Mouse (Mus musculus) liver, adult 2 months (tissue): ENCODE measurements around the gene Tmem247. TPM values are rescaled to one million over a fixed set of nuclear protein-coding genes. Genes with fewer than 3 reads are reported as not detected.

ENCODE experiments used
- DNase-seq: peaks from one replicate; pipeline ENCODE4 v3.0.0-alpha.2; 2011; ENCODE audit warnings: low read depth, low spot score; ENCODE audit errors: extremely low read depth
- H3K27ac ChIP-seq: fragments of 200-500 bp; replicated peaks from 2 replicates; pipeline ENCODE4 v1.5.1; 2012; ENCODE audit warnings: low read depth, mild to moderate bottlenecking, control low read depth, inconsistent platforms, low read length; ENCODE audit not compliant: insufficient read depth
- H3K27me3 ChIP-seq: fragments of 200-500 bp; 2 replicates; pipeline ENCODE4 v1.6.1; 2012; ENCODE audit warnings: mild to moderate bottlenecking, moderate library complexity, low read length, inconsistent platforms; ENCODE audit not compliant: control insufficient read depth, insufficient read depth
- H3K36me3 ChIP-seq: fragments of 200-500 bp; 2 replicates; pipeline ENCODE4 v1.6.1; 2012; ENCODE audit warnings: low read length, inconsistent platforms; ENCODE audit not compliant: control insufficient read depth, insufficient read depth
- H3K4me1 ChIP-seq: fragments of 200-500 bp; 2 replicates; pipeline ENCODE4 v1.6.1; 2011; ENCODE audit warnings: low read length; ENCODE audit not compliant: control insufficient read depth, insufficient read depth
- H3K4me3 ChIP-seq: fragments of 200-500 bp; 2 replicates; pipeline ENCODE4 v1.5.1; 2011; ENCODE audit warnings: low read depth, mild to moderate bottlenecking, control low read depth, low read length, moderate library complexity; ENCODE audit not compliant: insufficient read depth
- H3K79me2 ChIP-seq: fragments of 200-500 bp; 2 replicates; pipeline ENCODE4 v1.6.1; 2012; ENCODE audit warnings: inconsistent platforms, mild to moderate bottlenecking, low read length, moderate library complexity; ENCODE audit not compliant: control insufficient read depth, insufficient read depth
- H3K9ac ChIP-seq: fragments of 200-500 bp; 2 replicates; pipeline ENCODE4 v1.6.1; 2012; ENCODE audit warnings: low read depth, mild to moderate bottlenecking, control low read depth, inconsistent platforms, low read length
- CTCF ChIP-seq: fragments of 200-500 bp; IDR thresholded peaks from 2 replicates; pipeline ENCODE4 v1.5.1; 2011; ENCODE audit warnings: low read depth, low read length, control low read depth
- POLR2A ChIP-seq: fragments of 200-500 bp; IDR thresholded peaks from 2 replicates; pipeline ENCODE4 v1.6.1; 2011; ENCODE audit warnings: low read length, control low read depth; ENCODE audit not compliant: insufficient read depth; ENCODE audit errors: extremely low read depth
- WGBS: fragments of 180-500 bp; shearing (Covaris S2); methylation state at CpG from one replicate; pipeline ENCODE4 v1.1.7; 2018; 5-methylcytosine and 5-hydroxymethylcytosine counted together
- polyA plus RNA-seq: library from polyadenylated mRNA; depleted of rRNA; stranded (reverse); fragments of >200 nt; gene quantifications from 2 replicates; pipeline ENCODE4 v1.2.3, GENCODE M21; 2012
- total RNA-seq: library from RNA; depleted of rRNA; stranded (reverse); fragments of >200 nt; gene quantifications from 2 replicates; pipeline ENCODE4 v1.2.3, GENCODE M21; 2014

The Tmem247 gene
- total and polyA plus RNA-seq, 2 experiments: not detected

DNA sequence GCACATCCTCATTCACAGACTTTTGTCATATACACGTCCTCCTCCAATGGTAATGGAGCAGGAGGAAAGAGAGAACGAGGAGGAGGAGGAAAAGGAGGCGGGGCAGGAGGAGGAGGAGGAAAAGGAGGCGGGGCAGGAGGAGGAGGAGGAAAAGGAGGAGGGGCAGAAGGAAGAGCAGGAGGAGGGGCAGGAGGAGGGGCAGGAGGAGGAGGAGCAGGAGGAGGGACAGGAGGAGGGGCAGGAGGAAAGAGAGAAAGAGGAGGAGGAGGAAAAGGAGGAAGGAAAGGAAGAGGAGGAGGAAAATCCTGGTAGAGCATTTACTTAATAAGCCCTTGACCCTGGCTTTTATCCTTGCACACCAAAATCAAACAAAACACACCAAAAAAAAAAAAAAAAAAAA, 28.9 kb downstream of the Tmem247 start:
- H3K27me3 ChIP-seq: no peaks in the 10 kb centered on the region
- no peak for TF ChIP-seq CTCF
- no peak for TF ChIP-seq POLR2A
- H3K4me3 ChIP-seq: no peak overlapping the region
- no peaks in the 10 kb centered on the region for H3K79me2 ChIP-seq
- peak; percentile 45 for DNase-seq
- 52% methylated on average over 3 of the region's 4 CpGs for WGBS
- no peaks in the 10 kb centered on the region for H3K4me1 ChIP-seq
- no peak overlapping the region for H3K27ac ChIP-seq
- no peak overlapping the region for H3K9ac ChIP-seq
- H3K36me3 ChIP-seq: no peaks in the 10 kb centered on the region

- no peak within 1 kb of the TSS for H3K27ac ChIP-seq
- H3K36me3 ChIP-seq: no peaks in the 10 kb centered on the region
- no peaks in the 10 kb centered on the region for H3K79me2 ChIP-seq
- TF ChIP-seq POLR2A (no peak), CTCF (no peak)
- 88% methylated on average over 28 of the region's 28 CpGs for WGBS
- no peaks in the 10 kb centered on the region for H3K4me1 ChIP-seq
- H3K4me3 ChIP-seq: no peak within 1 kb of the TSS
- no peaks in the 10 kb centered on the region for H3K27me3 ChIP-seq
- no peak for DNase-seq
- H3K9ac ChIP-seq: no peak within 1 kb of the TSS
These were observed 31.0 kb downstream of the Tmem247 start, which contains the start of gene Atp6v1e2 for GRCm38 (mm10) chr17:86947840-86948796. Gene Atp6v1e2 (minus strand): TSS chr17:86947897.

DNA sequence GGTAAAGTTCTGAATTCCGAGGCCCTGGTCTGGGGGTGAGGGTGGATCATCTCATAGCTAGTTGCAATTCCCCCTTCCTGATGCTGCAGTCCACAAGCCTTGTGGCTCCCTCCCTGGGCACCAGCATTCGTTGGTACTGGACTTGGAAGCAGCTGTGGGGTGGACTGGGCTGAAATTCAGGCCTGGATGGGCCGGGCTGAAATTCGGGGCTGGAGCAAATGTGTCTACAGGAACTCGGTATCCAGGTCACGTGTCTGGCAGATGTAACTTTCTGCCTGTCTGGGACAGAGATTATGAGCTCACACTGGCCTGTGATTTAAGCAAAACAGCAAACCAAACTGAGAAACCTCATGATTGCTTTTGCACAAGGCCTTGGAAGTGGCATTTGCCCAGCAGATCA, 31.7 kb downstream of the Tmem247 start:
- 84% methylated on average over 6 of the region's 6 CpGs for WGBS
- no peak for DNase-seq
- Histone ChIP-seq H3K4me1 (no peaks in the 10 kb centered on the region), H3K36me3 (no peaks in the 10 kb centered on the region), H3K9ac (no peak overlapping the region), H3K79me2 (no peaks in the 10 kb centered on the region), H3K27ac (no peak overlapping the region), H3K27me3 (no peaks in the 10 kb centered on the region), H3K4me3 (no peak overlapping the region)
- TF ChIP-seq CTCF (no peak), POLR2A (no peak)

GRCm38 (mm10) chr17:86957239-86957638, 40.1 kb downstream of the Tmem247 start:
- no peaks in the 10 kb centered on the region for H3K36me3 ChIP-seq
- H3K4me1 ChIP-seq: no peaks in the 10 kb centered on the region
- 95% methylated on average over 5 of the region's 5 CpGs for WGBS

GRCm38 (mm10) chr17:86957968-86958367, 40.8 kb downstream of the Tmem247 start:
- Histone ChIP-seq H3K4me3 (no peak overlapping the region), H3K36me3 (no peaks in the 10 kb centered on the region), H3K27me3 (no peaks in the 10 kb centered on the region), H3K27ac (no peak overlapping the region), H3K79me2 (no peaks in the 10 kb centered on the region), H3K4me1 (no peaks in the 10 kb centered on the region), H3K9ac (no peak overlapping the region)
- WGBS: 84% methylated on average over 14 of the region's 14 CpGs
- no peak for DNase-seq
- no peak for TF ChIP-seq POLR2A
- TF ChIP-seq CTCF: no peak

More at GRCm38 (mm10) chr17:86957239-86957638, 40.1 kb downstream of the Tmem247 start:
- no peak overlapping the region for H3K9ac ChIP-seq
- no peak for TF ChIP-seq CTCF
- no peak for TF ChIP-seq POLR2A
- H3K79me2 ChIP-seq: no peaks in the 10 kb centered on the region
- no peak for DNase-seq
- no peak overlapping the region for H3K27ac ChIP-seq
- H3K4me3 ChIP-seq: no peak overlapping the region
- H3K27me3 ChIP-seq: no peaks in the 10 kb centered on the region
